Mouse (Mus musculus) cortical plate, adult 2 months (tissue): Measurements from ENCODE around the gene Senp3.

Experiments
- CTCF ChIP-seq: fragments of 200-500 bp; IDR thresholded peaks from 2 replicates; pipeline ENCODE4 v1.5.1; 2011; ENCODE audit warnings: mild to moderate bottlenecking, control low read depth, low read length; ENCODE audit not compliant: insufficient read depth; ENCODE audit errors: extremely low read depth
- POLR2A ChIP-seq: fragments of 200-500 bp; IDR thresholded peaks from 2 replicates; pipeline ENCODE4 v1.6.1; 2011; ENCODE audit warnings: mild to moderate bottlenecking, low read length, control low read depth; ENCODE audit not compliant: insufficient read depth; ENCODE audit errors: extremely low read depth

- no peak for TF ChIP-seq CTCF
- no peak for TF ChIP-seq POLR2A
Observed at GRCm38 (mm10) chr11:69716953-69717352, 35.1 kb upstream of the Senp3 start.
